Mouse (Mus musculus): Measurements from ENCODE around the gene Sypl. TPM values are rescaled to one million over a fixed set of nuclear protein-coding genes. Genes with fewer than 3 reads are reported as not detected.

The Sypl gene
- polyA plus RNA-seq, 1 experiment from 2014 or later: 42.4 TPM

DNA sequence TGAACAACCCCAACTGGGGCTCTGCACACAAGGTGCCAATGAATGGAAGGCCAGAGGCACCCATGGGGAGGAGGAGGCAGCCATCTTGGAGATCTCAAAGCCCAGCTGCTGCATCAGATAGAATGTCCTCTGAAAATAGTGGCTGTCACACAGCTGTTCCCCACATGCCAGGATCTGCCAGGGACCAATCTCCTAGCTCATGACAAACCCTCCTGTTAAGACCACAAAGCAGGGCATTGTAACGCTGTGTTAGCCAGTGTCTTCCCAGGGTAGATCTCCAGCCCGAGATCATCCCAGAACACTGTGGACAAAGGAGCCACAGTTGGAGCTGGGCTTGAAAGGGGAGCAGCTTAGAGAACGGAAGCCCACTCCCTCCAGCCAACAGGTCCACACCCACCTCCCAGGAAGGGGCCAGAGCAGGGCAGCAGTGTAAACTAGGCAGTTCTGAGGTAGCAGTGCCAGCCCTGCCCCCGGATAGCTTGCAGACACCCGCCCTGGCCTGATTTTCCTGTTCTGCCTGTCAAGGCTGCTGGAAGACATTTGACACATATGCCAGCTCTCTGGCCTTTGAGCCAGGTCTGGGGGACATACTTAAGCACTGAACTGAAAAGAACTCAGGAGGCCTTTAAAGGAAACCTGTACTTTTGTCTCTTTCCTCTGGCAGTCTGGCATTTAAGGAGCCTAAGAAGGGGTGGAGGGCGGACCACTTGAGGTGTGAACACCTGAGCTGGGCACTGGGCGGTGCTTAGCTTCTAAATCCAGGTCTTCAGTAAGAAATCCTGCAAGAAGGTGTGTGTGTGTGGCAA lies 54.8 kb downstream of the Sypl start:
- Histone ChIP-seq H3K4me3 (replicated peaks) (no peak overlapping the region), H3K4me1 (replicated peaks) (peaks cover 5% of the 10 kb centered on the region), H3K9ac (no peak overlapping the region), H3K36me3 (no peaks in the 10 kb centered on the region), H3K9me3 (replicated peaks) (no peaks in the 10 kb centered on the region), H3K27me3 (no peaks in the 10 kb centered on the region), H3K4me2 (no peak overlapping the region), H3K27ac (no peak overlapping the region)
- 46% methylated on average over 7 of the region's 7 CpGs for whole genome bisulfite sequencing (ENCODE audit: insufficient replicate concordance)
- ATAC-seq (ENCODE audit: low read depth) (no peak), DNase-seq (no peak)

DNA sequence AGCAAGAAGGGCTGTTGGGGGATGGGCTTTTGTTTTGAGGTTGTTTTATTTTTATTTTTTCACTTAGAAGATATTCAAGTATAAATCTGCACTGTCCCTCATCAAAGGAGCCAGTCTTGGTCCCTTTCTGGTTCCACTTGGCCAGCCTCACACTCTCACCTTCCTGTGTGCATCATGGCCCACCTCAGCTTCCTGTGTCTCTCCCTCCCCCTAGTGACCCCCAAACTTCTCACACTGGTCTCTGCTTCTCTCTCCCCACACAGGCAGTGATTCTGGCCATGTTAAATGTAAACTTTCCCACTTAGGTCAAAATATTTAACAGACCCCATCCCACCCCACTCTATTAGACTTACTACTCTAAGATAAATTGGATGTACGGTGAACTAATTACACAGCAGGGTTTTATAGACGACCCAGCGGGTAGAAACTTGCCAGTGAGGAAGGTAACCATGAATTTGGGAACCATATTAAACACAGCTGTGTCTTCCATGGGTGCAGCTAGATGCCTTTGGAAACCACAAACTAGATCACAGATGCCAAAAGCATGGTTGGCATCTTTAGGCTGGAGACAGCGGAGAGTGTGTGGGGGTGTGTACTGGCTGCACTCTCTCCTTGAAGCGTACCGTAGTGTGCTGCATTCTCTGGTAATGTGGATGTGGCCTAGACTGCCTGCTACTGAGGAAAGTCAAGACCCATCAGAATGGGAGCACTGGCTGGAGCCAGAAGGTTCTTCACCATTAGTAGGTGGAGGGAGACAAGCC lies 55.7 kb downstream of the Sypl start:
- no peak overlapping the region for H3K9ac ChIP-seq
- DNase-seq: no peak
- no peak for ATAC-seq (ENCODE audit: low read depth)

DNA sequence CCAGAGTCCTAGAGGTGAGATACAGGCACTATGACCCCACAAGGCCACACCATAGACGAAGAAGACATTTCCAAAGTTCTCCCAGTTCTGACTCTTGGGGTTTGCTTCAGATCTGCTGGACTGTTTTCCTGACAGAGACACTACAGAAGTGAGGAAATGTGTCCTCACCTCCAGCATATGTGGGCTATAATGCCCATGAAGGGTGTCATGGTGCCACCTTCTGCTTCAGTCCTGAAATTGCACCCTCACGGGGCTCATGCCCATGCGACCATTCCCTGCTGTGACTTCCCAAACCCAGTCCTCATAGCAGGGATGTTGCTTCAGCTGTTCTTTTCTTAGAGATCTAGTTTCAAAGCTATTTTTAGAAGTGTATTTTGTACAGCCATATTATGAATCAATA lies 56.3 kb downstream of the Sypl start:
- no peaks in the 10 kb centered on the region for H3K9me3 ChIP-seq (replicated peaks)
- H3K4me3 ChIP-seq (replicated peaks): no peak overlapping the region
- ATAC-seq (ENCODE audit: low read depth) (peak; percentile 41; the same call in 1 of the 2 replicates), DNase-seq (peak; percentile 23)
- WGBS (ENCODE audit: insufficient replicate concordance): 17% methylated on average over 3 of the region's 3 CpGs
- no peak overlapping the region for H3K4me2 ChIP-seq
- H3K27ac ChIP-seq: no peak overlapping the region
- no peaks in the 10 kb centered on the region for H3K36me3 ChIP-seq
- no peak overlapping the region for H3K9ac ChIP-seq
- H3K4me1 ChIP-seq (replicated peaks): peaks cover 5% of the 10 kb centered on the region
- 0 out of 2 replicates have a peak, but pooled peaks cover 2% of the 10 kb centered on the region for H3K27me3 ChIP-seq

More for the DNA sequence above, 55.7 kb downstream of the Sypl start:
- Histone ChIP-seq H3K4me3 (replicated peaks) (no peak overlapping the region), H3K4me2 (no peak overlapping the region), H3K4me1 (replicated peaks) (peaks cover 5% of the 10 kb centered on the region), H3K9me3 (replicated peaks) (no peaks in the 10 kb centered on the region), H3K27ac (no peak overlapping the region), H3K27me3 (no peaks in the 10 kb centered on the region), H3K36me3 (no peaks in the 10 kb centered on the region)
- 79% methylated on average over 6 of the region's 6 CpGs for WGBS (ENCODE audit: insufficient replicate concordance)

DNA sequence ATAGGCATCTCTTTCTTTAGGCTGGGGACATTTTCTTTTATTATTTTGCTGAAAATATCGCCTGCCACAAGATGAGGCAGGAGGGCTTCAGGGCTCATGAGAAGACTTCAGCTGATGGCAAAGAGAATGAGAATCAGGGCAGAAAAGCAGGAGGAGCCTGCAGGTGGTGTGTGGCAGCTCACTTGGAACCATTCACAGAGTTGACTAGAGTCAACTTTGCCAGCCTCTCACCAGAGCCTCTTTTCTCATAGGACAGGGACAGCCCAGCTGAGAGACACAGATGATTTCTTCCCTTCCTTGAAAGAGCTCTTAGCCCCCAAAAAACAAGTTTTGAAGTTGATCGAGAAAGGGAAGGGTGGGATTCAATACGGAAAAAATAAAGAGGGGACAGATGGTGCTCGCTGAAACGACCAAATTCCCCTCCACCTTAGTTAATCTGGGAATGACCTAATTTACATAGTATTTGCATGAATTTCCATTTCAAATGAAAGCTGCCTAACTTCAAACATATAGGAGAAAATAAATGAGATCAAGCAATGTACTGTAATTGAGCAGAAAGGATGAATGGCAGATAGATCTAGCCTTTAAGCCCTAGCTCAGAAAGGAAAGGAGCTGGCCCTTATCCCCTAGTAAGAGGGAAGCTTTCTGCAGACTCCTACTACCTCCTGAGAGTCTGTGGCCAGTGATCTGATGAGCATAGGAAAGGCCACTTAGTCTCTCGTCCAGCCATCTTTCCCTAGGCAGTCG lies 60.5 kb downstream of the Sypl start:
- Histone ChIP-seq H3K4me3 (replicated peaks) (no peak overlapping the region), H3K36me3 (no peaks in the 10 kb centered on the region), H3K27me3 (0 out of 2 replicates have a peak, but pooled peaks cover 3% of the 10 kb centered on the region), H3K9me3 (replicated peaks) (no peaks in the 10 kb centered on the region), H3K27ac (no peak overlapping the region), H3K4me2 (no peak overlapping the region), H3K4me1 (replicated peaks) (no peaks in the 10 kb centered on the region), H3K9ac (no peak overlapping the region)
- 42% methylated on average over 7 of the region's 7 CpGs for WGBS (ENCODE audit: insufficient replicate concordance)
- DNase-seq (no peak), ATAC-seq (ENCODE audit: low read depth) (no peak)

DNA sequence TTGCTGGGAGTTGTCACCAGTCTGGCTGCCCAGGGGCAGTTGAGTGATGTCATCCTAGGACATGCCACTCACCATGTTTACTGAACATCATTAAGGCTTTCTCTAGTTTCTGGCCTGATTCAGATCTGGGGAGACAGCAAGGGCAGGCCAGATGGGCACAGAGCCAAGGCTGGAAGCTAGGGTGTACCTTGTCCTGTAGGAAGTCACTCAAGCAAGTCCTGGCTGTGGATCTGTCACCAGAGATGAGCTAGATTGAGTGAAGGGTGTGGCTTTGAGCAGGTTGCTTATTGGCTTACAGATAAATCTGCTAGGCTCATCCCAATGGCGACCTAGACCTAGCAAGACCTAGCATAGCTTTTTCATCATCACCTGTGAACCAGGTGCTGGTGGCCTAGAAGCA lies 61.4 kb downstream of the Sypl start:
- Histone ChIP-seq H3K9me3 (replicated peaks) (no peaks in the 10 kb centered on the region), H3K9ac (no peak overlapping the region), H3K4me1 (replicated peaks) (no peaks in the 10 kb centered on the region), H3K36me3 (no peaks in the 10 kb centered on the region), H3K4me2 (no peak overlapping the region), H3K4me3 (replicated peaks) (no peak overlapping the region), H3K27me3 (0 out of 2 replicates have a peak, but pooled peaks cover 3% of the 10 kb centered on the region), H3K27ac (no peak overlapping the region)
- no peak for ATAC-seq (ENCODE audit: low read depth)
- DNase-seq: no peak
- WGBS (ENCODE audit: insufficient replicate concordance): 67% methylated on average over 1 of the region's 1 CpGs

DNA sequence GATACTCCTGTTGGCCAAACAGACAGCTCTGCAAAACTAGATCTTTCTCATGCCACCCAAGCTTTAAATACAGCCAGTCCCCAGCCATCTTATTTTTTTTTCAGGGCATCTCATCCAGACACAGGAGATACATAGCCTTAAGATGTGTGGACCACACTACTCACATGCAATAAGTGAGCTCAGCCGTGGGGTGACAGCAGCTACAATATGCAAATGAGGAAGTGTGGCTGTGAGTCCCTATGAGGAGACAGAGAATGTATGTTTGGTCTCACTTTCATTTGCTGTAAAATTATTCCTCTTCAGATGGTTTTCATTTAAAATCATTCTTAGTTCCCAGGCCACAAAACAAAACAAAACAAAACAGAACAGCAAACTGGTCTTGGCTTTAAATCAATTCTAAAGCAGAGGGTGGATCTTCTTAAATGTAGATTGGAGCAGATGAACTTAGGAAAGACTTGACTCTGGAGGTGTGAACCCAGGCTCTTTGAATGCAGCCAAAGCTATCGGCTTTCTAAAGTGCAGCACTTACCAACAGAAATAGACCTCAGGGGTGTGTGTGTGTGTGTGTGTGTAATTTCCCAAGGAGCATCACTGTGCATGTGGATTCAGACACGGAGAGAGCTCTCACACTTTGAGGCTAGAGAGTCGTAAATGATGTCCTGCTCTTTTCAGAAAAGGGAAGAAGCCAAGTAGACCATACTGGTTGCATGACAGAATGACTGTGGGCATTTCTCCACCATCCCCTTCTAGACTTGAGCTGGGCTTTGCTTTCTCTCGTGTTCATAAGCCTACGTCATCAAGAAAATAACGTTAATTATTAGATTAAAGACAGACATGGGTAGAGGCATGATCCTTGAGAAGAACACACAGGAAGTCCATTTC lies 63.4 kb downstream of the Sypl start:
- ATAC-seq (ENCODE audit: low read depth) (no peak), DNase-seq (no peak)
- Histone ChIP-seq H3K4me1 (replicated peaks) (no peaks in the 10 kb centered on the region), H3K4me2 (no peak overlapping the region), H3K27me3 (0 out of 2 replicates have a peak, but pooled peaks cover 3% of the 10 kb centered on the region), H3K9ac (no peak overlapping the region), H3K36me3 (no peaks in the 10 kb centered on the region), H3K9me3 (replicated peaks) (no peaks in the 10 kb centered on the region), H3K27ac (no peak overlapping the region), H3K4me3 (replicated peaks) (no peak overlapping the region)
- WGBS (ENCODE audit: insufficient replicate concordance): 41% methylated on average over 7 of the region's 7 CpGs

DNA sequence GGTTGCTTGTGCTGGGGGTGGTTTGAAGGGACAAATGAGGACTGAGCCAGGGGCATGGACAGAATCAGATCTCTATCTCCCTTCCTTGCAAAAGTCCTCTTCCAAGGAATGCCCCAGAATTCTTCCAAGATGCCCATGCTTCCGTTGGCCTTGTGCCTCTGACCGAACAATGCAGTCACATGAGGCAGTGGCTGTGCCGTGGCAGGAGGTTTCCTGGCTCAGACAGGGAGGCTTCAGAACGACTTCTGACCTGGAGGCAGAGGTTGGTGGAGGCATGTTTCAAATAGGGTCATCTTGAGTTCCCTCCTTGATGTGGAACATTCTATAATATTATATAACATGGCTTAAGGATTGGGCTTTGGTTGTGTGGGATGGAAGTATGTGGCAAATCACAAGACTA lies 64.9 kb downstream of the Sypl start:
- Histone ChIP-seq H3K4me2 (no peak overlapping the region), H3K4me3 (replicated peaks) (no peak overlapping the region), H3K36me3 (no peaks in the 10 kb centered on the region), H3K9ac (no peak overlapping the region), H3K4me1 (replicated peaks) (no peaks in the 10 kb centered on the region), H3K27ac (no peak overlapping the region), H3K27me3 (0 out of 2 replicates have a peak, but pooled peaks cover 3% of the 10 kb centered on the region), H3K9me3 (replicated peaks) (no peaks in the 10 kb centered on the region)
- 45% methylated on average over 4 of the region's 4 CpGs for WGBS (ENCODE audit: insufficient replicate concordance)
- ATAC-seq (ENCODE audit: low read depth) (no peak), DNase-seq (no peak)

DNA sequence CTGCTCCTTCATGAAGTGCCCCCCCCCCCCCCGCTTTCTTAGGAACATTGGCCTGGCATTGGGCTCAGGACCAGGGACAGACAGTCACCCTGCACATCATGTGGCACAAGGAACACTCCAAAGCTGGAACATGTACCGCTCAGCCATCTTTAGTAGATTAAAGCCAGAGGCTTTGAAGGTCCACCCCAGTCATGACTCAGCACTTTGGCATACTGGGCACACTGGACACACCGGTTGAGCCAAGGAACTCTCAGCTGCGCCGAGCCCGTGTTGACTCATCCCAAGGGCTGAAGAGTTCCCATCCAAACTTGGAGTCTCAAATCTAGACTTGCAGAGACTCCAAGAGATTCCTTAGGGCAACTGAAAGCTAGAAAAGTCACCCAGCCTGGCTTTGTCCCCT lies 66.3 kb downstream of the Sypl start:
- WGBS (ENCODE audit: insufficient replicate concordance): 66% methylated on average over 6 of the region's 6 CpGs
- Histone ChIP-seq H3K4me1 (replicated peaks) (no peaks in the 10 kb centered on the region), H3K36me3 (no peaks in the 10 kb centered on the region), H3K4me2 (no peak overlapping the region), H3K9me3 (replicated peaks) (no peaks in the 10 kb centered on the region), H3K9ac (no peak overlapping the region), H3K27me3 (0 out of 2 replicates have a peak, but pooled peaks cover under 1% of the 10 kb centered on the region), H3K27ac (no peak overlapping the region), H3K4me3 (replicated peaks) (no peak overlapping the region)
- DNase-seq: no peak
- no peak for ATAC-seq (ENCODE audit: low read depth)

DNA sequence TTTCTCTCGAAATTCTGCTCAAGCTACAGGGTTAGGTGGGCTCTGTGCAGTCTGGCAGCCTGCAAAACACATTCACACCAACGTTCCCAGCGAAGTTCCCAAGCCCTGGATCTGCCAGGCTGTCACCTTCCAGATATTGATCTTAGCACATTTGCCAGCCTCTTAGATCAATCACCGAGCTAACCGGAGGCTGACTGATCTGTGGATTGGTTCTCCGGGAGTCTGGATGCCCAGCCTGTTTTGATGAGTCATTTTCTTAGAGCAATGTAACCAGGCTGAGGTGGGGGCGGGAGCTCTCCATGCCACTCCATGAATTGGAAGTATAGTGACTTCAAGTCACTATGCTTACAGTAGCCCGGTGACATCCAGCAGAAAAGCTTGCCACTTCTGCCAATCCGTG lies 67.4 kb downstream of the Sypl start:
- WGBS (ENCODE audit: insufficient replicate concordance): 55% methylated on average over 9 of the region's 9 CpGs
- DNase-seq (no peak), ATAC-seq (ENCODE audit: low read depth) (no peak)
- Histone ChIP-seq H3K9ac (no peak overlapping the region), H3K4me1 (replicated peaks) (no peaks in the 10 kb centered on the region), H3K36me3 (no peaks in the 10 kb centered on the region), H3K9me3 (replicated peaks) (no peaks in the 10 kb centered on the region), H3K4me3 (replicated peaks) (no peak overlapping the region), H3K27ac (no peak overlapping the region), H3K27me3 (no peaks in the 10 kb centered on the region), H3K4me2 (no peak overlapping the region)

DNA sequence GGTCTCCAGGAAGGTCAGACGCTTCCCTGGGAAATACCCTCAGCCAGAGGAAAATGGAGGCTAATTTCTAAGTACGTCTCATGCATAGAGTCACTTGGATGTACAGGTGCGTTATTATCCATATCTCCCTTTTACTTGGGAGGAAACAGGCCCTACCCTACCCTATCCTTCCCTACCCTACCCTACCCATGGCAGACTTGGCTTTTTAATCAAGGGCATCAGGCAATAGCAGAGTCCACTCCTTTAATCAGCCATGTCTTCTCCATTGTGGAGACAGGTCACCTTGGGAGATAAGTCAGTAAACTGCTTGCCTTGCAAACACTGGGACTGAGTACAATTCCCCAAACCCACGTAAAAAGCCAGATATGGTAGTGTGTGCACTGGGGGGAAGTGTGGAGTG lies 68.1 kb downstream of the Sypl start:
- Histone ChIP-seq H3K27me3 (no peaks in the 10 kb centered on the region), H3K36me3 (no peaks in the 10 kb centered on the region), H3K4me1 (replicated peaks) (no peaks in the 10 kb centered on the region), H3K4me3 (replicated peaks) (no peak overlapping the region), H3K4me2 (no peak overlapping the region), H3K27ac (no peak overlapping the region), H3K9ac (no peak overlapping the region), H3K9me3 (replicated peaks) (no peaks in the 10 kb centered on the region)
- DNase-seq: no peak
- WGBS (ENCODE audit: insufficient replicate concordance): 63% methylated on average over 4 of the region's 4 CpGs
- ATAC-seq (ENCODE audit: low read depth): no peak

Measured in liver, embryonic 13.5 days (tissue).